Mouse (Mus musculus): Measurements from ENCODE around the gene Gm10722. TPM values are rescaled to one million over a fixed set of nuclear protein-coding genes. Genes with fewer than 3 reads are reported as not detected.

Gene Gm10722
- polyA plus RNA-seq (2014; fragmentation: Illumina TruSeq; extraction: RNeasy Lipid Tissue Mini Kit (QIAGEN cat#74804); ENCODE audit: low read depth, low replicate concordance) = not detected

DNA sequence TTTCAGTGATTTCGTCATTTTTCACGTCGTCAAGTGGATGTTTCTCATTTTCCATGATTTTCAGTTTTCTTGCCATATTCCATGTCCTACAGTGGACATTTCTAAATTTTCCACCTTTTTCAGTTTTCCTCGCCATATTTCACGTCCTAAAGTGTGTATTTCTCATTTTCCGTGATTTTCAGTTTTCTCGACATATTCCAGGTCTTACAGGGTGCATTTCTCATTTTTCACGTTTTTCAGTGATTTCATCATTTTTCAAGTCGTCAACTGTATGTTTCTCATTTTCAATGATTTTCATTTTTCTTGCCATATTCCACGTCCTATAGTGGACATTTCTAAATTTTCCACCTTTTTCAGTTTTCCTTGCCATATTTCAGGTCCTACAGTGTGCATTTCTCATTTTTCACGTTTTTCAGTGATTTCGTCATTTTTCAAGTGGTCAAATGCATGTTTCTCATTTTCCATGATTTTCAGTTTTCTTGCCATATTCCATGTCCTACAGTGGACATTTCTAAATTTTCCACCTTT lies at the start of gene Gm10722:
Gm10722 (plus strand) TSS at position 478 of the 528 bp plus-strand sequence.

DNA sequence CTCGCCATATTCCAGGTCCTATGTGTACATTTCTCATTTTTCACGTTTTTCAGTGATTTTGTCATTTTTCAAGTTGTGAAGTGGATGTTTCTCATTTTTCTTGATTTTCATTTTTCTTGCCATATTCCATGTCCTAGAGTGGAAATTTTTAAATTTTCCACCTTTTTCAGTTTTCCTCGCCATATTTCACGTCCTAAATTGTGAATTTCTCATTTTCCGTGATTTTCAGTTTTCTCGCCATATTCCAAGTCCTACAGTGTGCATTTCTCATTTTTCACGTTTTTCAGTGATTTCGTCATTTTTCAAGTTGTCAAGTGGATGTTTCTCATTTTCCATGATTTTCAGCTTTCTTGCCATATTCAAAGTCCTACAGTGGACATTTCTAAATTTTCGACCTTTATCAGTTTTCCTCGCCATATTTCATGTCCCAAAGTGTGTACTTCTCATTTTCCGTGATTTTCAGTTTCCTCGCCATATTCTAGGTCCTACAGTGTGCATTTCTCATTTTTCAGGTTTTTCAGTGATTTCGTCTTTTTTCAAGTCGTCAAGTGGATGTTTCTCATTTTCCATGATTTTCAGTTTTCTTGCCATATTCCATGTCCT lies 2.2 kb downstream of the Gm10722 start, which contains the start of gene Gm11168:
Gm11168 (plus strand) TSS at position 553 of the 603 bp plus-strand sequence.

DNA sequence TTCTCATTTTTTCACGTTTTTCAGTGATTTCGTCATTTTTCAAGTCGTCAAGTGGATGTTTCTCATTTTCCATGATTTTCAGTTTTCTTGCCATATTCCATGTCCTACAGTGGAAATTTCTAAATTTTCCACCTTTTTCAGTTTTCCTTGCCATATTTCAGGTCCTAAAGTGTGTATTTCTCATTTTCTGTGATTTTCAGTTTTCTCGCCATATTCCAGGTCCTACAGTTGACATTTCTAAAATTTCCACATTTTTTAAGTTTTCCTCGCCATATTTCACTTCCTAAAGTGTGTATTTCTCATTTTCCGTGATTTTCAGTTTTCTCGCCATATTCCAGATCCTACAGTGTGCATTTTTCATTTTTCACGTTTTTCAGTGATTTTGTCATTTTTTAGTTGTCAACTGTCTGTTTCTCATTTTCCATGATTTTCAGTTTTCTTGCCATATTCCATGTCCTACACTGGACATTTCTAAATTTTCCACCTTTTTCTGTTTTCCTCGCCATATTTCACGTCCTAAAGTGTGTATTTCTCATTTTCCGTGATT lies 12.1 kb downstream of the Gm10722 start, which contains the start of gene Gm10721:
Gm10721 (plus strand) TSS at position 408 of the 547 bp plus-strand sequence.

DNA sequence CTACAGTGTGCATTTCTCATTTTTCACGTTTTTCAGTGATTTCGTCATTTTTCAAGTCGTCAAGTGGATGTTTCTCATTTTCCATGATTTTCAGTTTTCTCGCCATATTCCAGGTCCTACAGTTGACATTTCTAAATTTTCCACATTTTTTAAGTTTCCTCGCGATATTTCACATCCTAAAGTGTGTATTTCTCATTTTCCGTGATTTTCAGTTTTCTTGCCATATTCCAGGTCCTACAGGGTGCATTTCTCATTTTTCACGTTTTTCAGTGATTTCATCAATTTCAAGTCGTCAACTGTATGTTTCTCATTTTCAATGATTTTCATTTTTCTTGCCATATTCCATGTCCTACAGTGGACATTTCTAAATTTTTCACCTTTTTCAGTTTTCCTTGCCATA lies 14.6 kb downstream of the Gm10722 start, which contains the start of gene Gm10720:
Gm10720 (plus strand) TSS at position 301 of the 400 bp plus-strand sequence.

GRCm38 (mm10) chr9:3017108-3017507 lies 16.4 kb downstream of the Gm10722 start, which contains the start of gene Gm10719:
Gene Gm10719, plus strand, starts transcription at chr9:3017408.

GRCm38 (mm10) chr9:3023312-3023984 lies 22.7 kb downstream of the Gm10722 start, which contains the start of gene Gm10718:
Gene Gm10718, plus strand, starts transcription at chr9:3023547.

DNA sequence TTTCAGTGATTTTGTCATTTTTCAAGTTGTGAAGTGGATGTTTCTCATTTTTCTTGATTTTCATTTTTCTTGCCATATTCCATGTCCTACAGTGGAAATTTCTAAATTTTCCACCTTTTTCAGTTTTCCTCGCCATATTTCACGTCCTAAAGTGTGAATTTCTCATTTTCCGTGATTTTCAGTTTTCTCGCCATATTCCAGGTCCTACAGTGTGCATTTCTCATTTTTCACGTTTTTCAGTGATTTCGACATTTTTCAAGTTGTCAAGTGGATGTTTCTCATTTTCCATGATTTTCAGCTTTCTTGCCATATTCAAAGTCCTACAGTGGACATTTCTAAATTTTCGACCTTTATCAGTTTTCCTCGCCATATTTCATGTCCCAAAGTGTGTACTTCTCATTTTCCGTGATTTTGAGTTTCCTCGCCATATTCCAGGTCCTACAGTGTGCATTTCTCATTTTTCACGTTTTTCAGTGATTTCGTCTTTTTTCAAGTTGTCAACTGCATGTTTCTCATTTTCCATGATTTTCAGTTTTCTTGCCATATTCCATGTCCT lies 24.3 kb downstream of the Gm10722 start, which contains the start of gene Gm10717:
Gm10717 (plus strand) TSS at position 506 of the 556 bp plus-strand sequence.

GRCm38 (mm10) chr9:3034299-3034698 lies 33.6 kb downstream of the Gm10722 start, which contains the start of gene Gm17535:
Gene Gm17535, plus strand, starts transcription at chr9:3034599.

DNA sequence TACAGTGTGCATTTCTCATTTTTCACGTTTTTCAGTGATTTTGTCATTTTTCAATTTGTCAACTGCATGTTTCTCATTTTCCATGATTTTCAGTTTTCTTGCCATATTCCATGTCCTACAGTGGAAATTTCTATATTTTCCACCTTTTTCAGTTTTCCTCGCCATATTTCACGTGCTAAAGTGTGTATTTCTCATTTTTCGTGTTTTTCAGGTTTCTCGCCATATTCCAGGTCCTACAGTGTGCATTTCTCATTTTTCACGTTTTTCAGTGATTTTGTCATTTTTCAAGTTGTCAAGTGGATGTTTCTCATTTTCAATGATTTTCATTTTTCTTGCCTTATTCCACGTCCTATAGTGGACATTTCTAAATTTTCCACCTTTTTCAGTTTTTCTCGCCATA lies 35.9 kb downstream of the Gm10722 start, which contains the start of gene Gm10715:
Gm10715 (plus strand) TSS at position 301 of the 400 bp plus-strand sequence.

Other genes starting within 250 kb of the Gm10722 start
- gene Gm11168, start 2.4 kb downstream of the Gm10722 start, polyA plus RNA-seq (2014; fragmentation: Illumina TruSeq; extraction: RNeasy Lipid Tissue Mini Kit (QIAGEN cat#74804); ENCODE audit: low read depth, low replicate concordance) = not detected
- not detected for gene Gm10721, start 12.2 kb downstream of the Gm10722 start, polyA plus RNA-seq (2014; fragmentation: Illumina TruSeq; extraction: RNeasy Lipid Tissue Mini Kit (QIAGEN cat#74804); ENCODE audit: low read depth, low replicate concordance)
- not detected for gene Gm10720, start 14.7 kb downstream of the Gm10722 start, polyA plus RNA-seq (2014; fragmentation: Illumina TruSeq; extraction: RNeasy Lipid Tissue Mini Kit (QIAGEN cat#74804); ENCODE audit: low read depth, low replicate concordance)
- gene Gm10719, start 16.5 kb downstream of the Gm10722 start, polyA plus RNA-seq (2014; fragmentation: Illumina TruSeq; extraction: RNeasy Lipid Tissue Mini Kit (QIAGEN cat#74804); ENCODE audit: low read depth, low replicate concordance) = not detected
- not detected for gene Gm10718, start 22.6 kb downstream of the Gm10722 start, polyA plus RNA-seq (2014; fragmentation: Illumina TruSeq; extraction: RNeasy Lipid Tissue Mini Kit (QIAGEN cat#74804); ENCODE audit: low read depth, low replicate concordance)
- not detected for gene Gm10717, start 24.5 kb downstream of the Gm10722 start, polyA plus RNA-seq (2014; fragmentation: Illumina TruSeq; extraction: RNeasy Lipid Tissue Mini Kit (QIAGEN cat#74804); ENCODE audit: low read depth, low replicate concordance)
- gene Gm17535, start 33.7 kb downstream of the Gm10722 start, polyA plus RNA-seq (2014; fragmentation: Illumina TruSeq; extraction: RNeasy Lipid Tissue Mini Kit (QIAGEN cat#74804); ENCODE audit: low read depth, low replicate concordance) = not detected
- not detected for gene Gm10715, start 36.0 kb downstream of the Gm10722 start, polyA plus RNA-seq (2014; fragmentation: Illumina TruSeq; extraction: RNeasy Lipid Tissue Mini Kit (QIAGEN cat#74804); ENCODE audit: low read depth, low replicate concordance)

All from kidney, adult 10 weeks (tissue).